Mouse (Mus musculus): ENCODE measurements at regions not wholly inside any gene's neighbourhood (a gene's known extent, or its start where the extent isn't known, plus 50 kb on each side); places are given as distances from the start of the nearest gene placed in this dataset.

GRCm38 (mm10) chr6:52064176-52065015 is 52.0 kb upstream of the Skap2 start:
- peak; percentile 70 for DNase-seq (ENCODE audit: low spot score)
- H3K9ac ChIP-seq (ENCODE audit: low read depth, low read length) = no peak overlapping the region
- peak; percentile 44; the same call in 1 of the 2 replicates for ATAC-seq (ENCODE audit: low read depth)

More at GRCm38 (mm10) chr6:52064176-52065015, 52.0 kb upstream of the Skap2 start:
- no peak overlapping the region for H3K4me2 ChIP-seq (ENCODE audit: low read depth, low read length)
- 0 out of 2 replicates have a peak, but pooled peaks cover 3% of the 10 kb centered on the region for H3K27me3 ChIP-seq (replicated peaks; ENCODE audit: control insufficient read depth, insufficient read depth, low read length)
- no peaks in the 10 kb centered on the region for H3K9me3 ChIP-seq (ENCODE audit: control insufficient read depth, low read length)
- no peak overlapping the region for H3K4me3 ChIP-seq (ENCODE audit: low read depth, low read length)
- no peak overlapping the region for H3K27ac ChIP-seq (replicated peaks; ENCODE audit: low read depth, low read length)
- H3K4me1 ChIP-seq (ENCODE audit: control insufficient read depth, insufficient read depth, low read length) = 0 out of 2 replicates have a peak, but pooled peaks cover 5% of the 10 kb centered on the region
- H3K36me3 ChIP-seq (ENCODE audit: control insufficient read depth, insufficient read depth, low read length) = no peaks in the 10 kb centered on the region
- WGBS = 49% methylated on average over 13 of the region's 13 CpGs
